Mouse (Mus musculus): ENCODE measurements around the gene Upk1a. TPM values are rescaled to one million over a fixed set of nuclear protein-coding genes. Genes with fewer than 3 reads are reported as not detected.

The Upk1a gene
- total and polyA plus RNA-seq, 3 experiments = 0.36 to 2.8 TPM; not detected in 1

DNA sequence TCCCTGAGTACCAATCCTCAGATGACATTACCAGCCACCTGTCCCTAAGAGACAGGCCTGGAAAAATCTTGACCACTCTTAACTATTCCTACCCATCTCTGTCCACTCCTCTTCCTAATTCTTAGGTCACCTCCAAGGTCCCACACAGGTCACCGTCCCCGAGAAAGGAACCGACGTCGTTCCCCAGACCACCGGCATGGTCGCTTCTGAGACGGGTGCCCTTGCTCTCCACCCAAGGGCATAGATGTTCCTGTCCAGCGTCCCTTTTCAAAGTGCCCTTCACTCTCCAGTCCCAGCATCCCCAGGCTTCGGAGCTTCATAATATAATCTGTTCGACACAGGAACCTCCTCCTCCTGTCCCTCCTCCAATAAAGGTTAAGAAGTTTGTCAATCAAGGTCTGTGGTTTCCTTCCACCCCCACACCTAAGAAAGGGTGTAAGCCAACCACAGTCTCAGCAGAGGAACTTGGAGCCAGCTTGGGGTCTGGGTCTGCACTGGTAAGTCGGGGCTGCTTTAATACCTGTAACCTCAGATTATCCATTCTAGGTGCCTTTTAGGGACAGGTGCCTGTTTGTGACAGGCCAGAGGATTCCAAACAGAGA lies 47.6 kb downstream of the Upk1a start, which contains the start of gene Igflr1:
Gene Igflr1, plus strand, starts transcription at position 458 of the 602 bp plus-strand sequence.
- Histone ChIP-seq H3K4me3 (no peak within 1 kb of the TSS), H3K27me3 (ENCODE audit: control insufficient read depth, insufficient read depth, low read length) (no peaks in the 10 kb centered on the region), H3K9ac (ENCODE audit: low read depth, low read length) (no peak within 1 kb of the TSS), H3K27ac (no peak within 1 kb of the TSS), H3K36me3 (ENCODE audit: control insufficient read depth, insufficient read depth, low read length) (no peaks in the 10 kb centered on the region), H3K4me1 (ENCODE audit: control insufficient read depth, insufficient read depth, low read length) (peaks cover 2% of the 10 kb centered on the region; the same call in 1 of the 2 replicates), H3K79me2 (replicated peaks; ENCODE audit: control insufficient read depth, insufficient read depth, low read length) (no peaks in the 10 kb centered on the region)
- WGBS = 91% methylated on average over 12 of the region's 12 CpGs
- intact Hi-C loops (cut with DNase I) = no loop called here
- no peak for TF ChIP-seq EP300 (IDR thresholded peaks at IDR 0.05; ENCODE audit: insufficient read depth, low read depth, low read length)
- no peak for TF ChIP-seq CTCF (IDR thresholded peaks at IDR 0.05)
- no peak for TF ChIP-seq POLR2A (IDR thresholded peaks at IDR 0.05; ENCODE audit: insufficient read depth, low read depth, low read length)
- no peak for DNase-seq

DNA sequence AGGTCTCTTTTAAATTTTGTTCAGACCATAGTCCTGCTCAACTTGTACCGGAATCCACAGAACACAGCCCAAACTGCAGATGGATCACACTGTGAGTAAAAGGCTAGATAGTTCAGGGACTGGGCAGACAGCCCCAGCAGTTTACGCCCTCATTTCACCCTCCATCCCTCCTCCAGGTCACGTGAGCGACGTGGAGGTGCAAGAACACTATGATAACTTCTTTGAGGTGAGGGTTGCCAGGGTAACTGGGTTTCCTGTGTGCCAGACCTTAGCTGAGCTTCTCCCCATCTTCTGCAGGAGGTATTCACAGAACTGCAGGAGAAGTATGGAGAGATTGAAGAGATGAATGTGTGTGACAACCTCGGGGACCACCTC lies 48.8 kb downstream of the Upk1a start:
- no peak for DNase-seq
- Histone ChIP-seq H3K36me3 (ENCODE audit: control insufficient read depth, insufficient read depth, low read length) (no peaks in the 10 kb centered on the region), H3K79me2 (replicated peaks; ENCODE audit: control insufficient read depth, insufficient read depth, low read length) (no peaks in the 10 kb centered on the region), H3K27me3 (ENCODE audit: control insufficient read depth, insufficient read depth, low read length) (no peaks in the 10 kb centered on the region), H3K27ac (peak overlapping the region; percentile 99), H3K4me1 (ENCODE audit: control insufficient read depth, insufficient read depth, low read length) (peaks cover 3% of the 10 kb centered on the region), H3K9ac (ENCODE audit: low read depth, low read length) (0 out of 2 replicates have a peak overlapping the region, but pooled peaks have one; percentile 3), H3K4me3 (peak overlapping the region; percentile 71)
- 27% methylated on average over 6 of the region's 6 CpGs for WGBS
- intact Hi-C loops (cut with DNase I) = loop anchor here (1.0 kb wide), 1 partner anchor 24 kb away; the partner anchor contains the start of gene Kmt2b
- TF ChIP-seq CTCF (IDR thresholded peaks at IDR 0.05) = no peak
- no peak for TF ChIP-seq EP300 (IDR thresholded peaks at IDR 0.05; ENCODE audit: insufficient read depth, low read depth, low read length)
- no peak for TF ChIP-seq POLR2A (IDR thresholded peaks at IDR 0.05; ENCODE audit: insufficient read depth, low read depth, low read length)

DNA sequence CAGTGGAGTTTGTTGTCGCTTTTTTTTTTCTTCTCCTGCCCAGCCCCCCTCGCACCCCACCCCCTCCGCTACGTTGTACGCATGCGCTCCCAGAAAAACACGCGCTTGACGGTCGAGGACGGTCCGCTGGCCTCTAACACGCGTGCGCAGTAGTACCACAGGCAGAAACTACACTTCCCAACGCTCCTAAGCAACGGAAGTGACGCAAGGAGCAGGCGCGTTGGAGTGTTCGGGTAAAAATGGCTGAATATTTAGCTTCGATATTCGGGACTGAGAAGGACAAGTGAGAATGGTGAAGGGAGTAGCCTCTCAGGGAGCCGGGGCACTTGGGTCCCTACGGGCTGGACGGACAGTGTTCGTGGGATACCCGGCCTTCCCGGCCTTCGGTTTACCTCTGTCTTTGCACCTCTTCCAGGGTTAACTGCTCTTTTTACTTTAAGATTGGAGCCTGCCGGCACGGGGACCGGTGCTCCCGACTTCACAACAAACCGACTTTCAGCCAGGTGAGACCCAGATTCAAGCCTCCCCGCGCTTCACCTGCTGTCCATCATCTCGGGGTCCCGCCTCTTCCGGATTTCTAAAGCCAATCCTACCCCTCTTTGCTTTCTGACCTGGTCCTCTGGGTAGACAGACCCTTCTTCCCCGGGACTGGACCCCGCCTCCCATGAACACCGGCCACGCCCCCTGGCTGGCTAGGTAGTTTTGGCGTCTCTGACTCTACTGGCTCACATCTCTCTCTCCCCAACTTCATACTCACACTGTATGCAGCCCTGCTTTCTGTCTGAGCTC lies 49.3 kb downstream of the Upk1a start, which contains the start of the genes U2af1l4, Gm49396 and Psenen:
Gene U2af1l4, plus strand, starts transcription at position 185 of the 789 bp plus-strand sequence.
Gene Gm49396, plus strand, starts transcription at position 228 of the 789 bp plus-strand sequence.
Gene Psenen, minus strand, starts transcription at position 511 of the 789 bp plus-strand sequence.
- intact Hi-C loops (cut with DNase I) = loop anchor here (1.0 kb wide), 1 partner anchor 25 kb away; the partner anchor contains the start of gene Kmt2b

DNA sequence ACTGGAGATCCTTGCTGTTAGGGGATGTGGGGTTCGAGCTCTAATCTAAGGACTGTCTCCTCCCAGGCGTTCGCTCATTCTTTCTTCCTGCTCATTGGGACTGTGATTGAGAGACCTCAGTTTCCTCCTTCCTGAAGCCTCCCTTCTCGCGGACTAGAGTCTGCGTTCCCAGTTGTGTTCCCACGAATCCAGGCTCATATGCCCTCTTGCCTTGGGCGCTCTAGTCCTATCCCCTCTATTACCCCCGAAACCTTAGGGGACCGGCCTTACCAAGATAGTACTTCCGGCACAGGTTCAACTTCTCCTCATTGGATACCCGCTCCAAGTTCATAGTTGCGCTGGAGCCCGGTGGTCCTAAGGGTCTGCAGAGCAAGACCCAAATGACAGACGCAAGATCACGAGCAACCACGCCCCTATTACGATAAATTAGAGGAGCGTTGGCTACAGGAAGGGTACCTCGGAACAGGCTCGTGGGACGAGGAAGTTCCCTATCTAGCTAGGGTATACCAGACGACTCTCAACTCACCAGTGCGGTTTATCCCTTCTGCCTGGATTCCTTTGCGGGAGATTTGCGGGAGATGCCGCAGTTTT lies 50.0 kb downstream of the Upk1a start:
- Histone ChIP-seq H3K27me3 (ENCODE audit: control insufficient read depth, insufficient read depth, low read length) (no peaks in the 10 kb centered on the region), H3K27ac (peak overlapping the region; percentile 99), H3K9ac (ENCODE audit: low read depth, low read length) (peak overlapping the region; percentile 41), H3K79me2 (replicated peaks; ENCODE audit: control insufficient read depth, insufficient read depth, low read length) (no peaks in the 10 kb centered on the region), H3K4me1 (ENCODE audit: control insufficient read depth, insufficient read depth, low read length) (peaks cover 5% of the 10 kb centered on the region), H3K36me3 (ENCODE audit: control insufficient read depth, insufficient read depth, low read length) (no peaks in the 10 kb centered on the region), H3K4me3 (peak overlapping the region; percentile 71)
- no peak for DNase-seq
- TF ChIP-seq CTCF (IDR thresholded peaks at IDR 0.05) (no peak), EP300 (IDR thresholded peaks at IDR 0.05; ENCODE audit: insufficient read depth, low read depth, low read length) (no peak), POLR2A (IDR thresholded peaks at IDR 0.05; ENCODE audit: insufficient read depth, low read depth, low read length) (no peak)
- WGBS = under 1% methylated on average over 27 of the region's 27 CpGs
- intact Hi-C loops (cut with DNase I) = loop anchor here (1.0 kb wide), 1 partner anchor 26 kb away; the partner anchor contains the start of gene Kmt2b

More for the DNA sequence above, 49.3 kb downstream of the Upk1a start, which contains the start of the genes U2af1l4, Gm49396 and Psenen:
- Histone ChIP-seq H3K36me3 (ENCODE audit: control insufficient read depth, insufficient read depth, low read length) (no peaks in the 10 kb centered on the region), H3K79me2 (replicated peaks; ENCODE audit: control insufficient read depth, insufficient read depth, low read length) (no peaks in the 10 kb centered on the region), H3K9ac (ENCODE audit: low read depth, low read length) (peak within 1 kb of the TSS; percentile 72), H3K4me1 (ENCODE audit: control insufficient read depth, insufficient read depth, low read length) (peaks cover 5% of the 10 kb centered on the region), H3K4me3 (peak within 1 kb of the TSS; percentile 71), H3K27ac (peak within 1 kb of the TSS; percentile 99), H3K27me3 (ENCODE audit: control insufficient read depth, insufficient read depth, low read length) (no peaks in the 10 kb centered on the region)
- peak; percentile 63; the same call in 1 of the 2 replicates for TF ChIP-seq POLR2A (IDR thresholded peaks at IDR 0.05; ENCODE audit: insufficient read depth, low read depth, low read length)
- no peak for TF ChIP-seq CTCF (IDR thresholded peaks at IDR 0.05)
- TF ChIP-seq EP300 (IDR thresholded peaks at IDR 0.05; ENCODE audit: insufficient read depth, low read depth, low read length) = peak; percentile 73
- peak; percentile 93 to 97 for DNase-seq
- under 1% methylated on average over 45 of the region's 45 CpGs for WGBS

DNA sequence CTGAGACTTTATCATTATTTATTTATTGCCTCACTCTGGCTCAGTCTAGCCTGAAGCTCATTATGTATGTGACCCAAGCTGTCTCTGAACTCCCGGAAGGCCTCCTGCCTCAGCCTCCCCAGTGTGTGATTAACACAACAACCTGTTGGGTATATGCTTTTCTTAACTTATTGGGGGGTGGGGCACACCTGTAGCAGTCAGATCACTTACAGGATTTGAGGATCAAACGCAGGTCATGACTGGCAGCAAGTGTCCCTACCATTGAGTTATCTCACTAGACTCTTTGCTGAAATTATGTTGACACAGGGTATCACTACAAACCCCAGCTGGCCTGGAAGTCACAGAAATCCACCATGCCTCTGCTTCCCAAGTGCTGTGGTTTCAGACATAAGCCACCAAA lies 52.4 kb downstream of the Upk1a start:
- intact Hi-C loops (cut with DNase I) = no loop called here
- DNase-seq = no peak
- Histone ChIP-seq H3K79me2 (replicated peaks; ENCODE audit: control insufficient read depth, insufficient read depth, low read length) (no peaks in the 10 kb centered on the region), H3K27ac (no peak overlapping the region; the same call in 1 of the 2 replicates), H3K4me1 (ENCODE audit: control insufficient read depth, insufficient read depth, low read length) (peaks cover 5% of the 10 kb centered on the region), H3K27me3 (ENCODE audit: control insufficient read depth, insufficient read depth, low read length) (no peaks in the 10 kb centered on the region), H3K9ac (ENCODE audit: low read depth, low read length) (no peak overlapping the region), H3K4me3 (no peak overlapping the region), H3K36me3 (ENCODE audit: control insufficient read depth, insufficient read depth, low read length) (no peaks in the 10 kb centered on the region)
- whole genome bisulfite sequencing = 60% methylated on average over 2 of the region's 2 CpGs
- TF ChIP-seq POLR2A (IDR thresholded peaks at IDR 0.05; ENCODE audit: insufficient read depth, low read depth, low read length) (no peak), CTCF (IDR thresholded peaks at IDR 0.05) (no peak), EP300 (IDR thresholded peaks at IDR 0.05; ENCODE audit: insufficient read depth, low read depth, low read length) (no peak)

Data from heart, adult 2 months (tissue).